Mouse (Mus musculus) WW6 (cell line): ENCODE data around the gene Mapkapk3.
"Not testable (repeated sequence)": the region's sequence is repeated elsewhere in the genome, so short reads cannot be mapped to it uniquely, and the experiment has no call there.

ENCODE experiments used
- DNase-seq: peaks from one replicate; pipeline ENCODE4 v3.0.0-alpha.2; 2013; ENCODE audit warnings: low read depth, low spot score

Gene Mapkapk3

DNA sequence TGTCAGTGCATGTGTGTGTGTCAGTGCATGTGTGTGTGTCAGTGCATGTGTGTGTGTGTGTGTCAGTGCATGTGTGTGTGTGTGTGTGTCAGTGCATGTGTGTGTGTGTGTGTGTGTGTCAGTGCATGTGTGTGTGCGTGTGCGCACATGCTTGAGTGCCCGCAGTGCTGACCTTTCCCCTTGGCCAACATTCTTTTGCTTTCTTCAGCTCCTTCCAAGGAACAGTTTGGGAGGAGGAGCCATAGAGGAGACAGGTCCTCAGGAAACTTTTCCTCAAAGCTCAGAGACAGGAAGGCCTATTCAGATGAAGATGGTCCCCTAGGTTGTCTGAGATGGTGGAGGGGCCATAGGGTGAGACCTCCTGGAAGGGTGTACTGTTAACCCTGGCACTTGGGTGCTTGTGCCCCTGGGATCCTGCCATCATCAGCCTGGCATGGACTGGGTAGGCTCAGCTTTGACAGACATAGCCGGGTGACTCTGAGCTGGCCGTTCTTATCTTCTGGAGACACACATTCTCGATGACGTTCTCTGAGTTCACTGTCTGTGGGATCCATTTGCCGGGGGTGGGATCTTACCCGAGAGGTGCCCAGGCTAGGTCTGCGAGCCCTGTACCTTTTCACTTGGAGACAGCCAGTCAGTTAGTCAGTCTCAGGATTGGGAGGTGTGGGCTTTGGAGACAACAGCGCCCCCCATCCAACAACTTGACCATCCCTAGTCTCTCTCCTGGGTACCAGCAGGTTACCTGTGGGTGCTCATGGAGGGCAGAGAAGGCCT lies 17.6 kb upstream of the Mapkapk3 start:
- no peak for DNase-seq

DNA sequence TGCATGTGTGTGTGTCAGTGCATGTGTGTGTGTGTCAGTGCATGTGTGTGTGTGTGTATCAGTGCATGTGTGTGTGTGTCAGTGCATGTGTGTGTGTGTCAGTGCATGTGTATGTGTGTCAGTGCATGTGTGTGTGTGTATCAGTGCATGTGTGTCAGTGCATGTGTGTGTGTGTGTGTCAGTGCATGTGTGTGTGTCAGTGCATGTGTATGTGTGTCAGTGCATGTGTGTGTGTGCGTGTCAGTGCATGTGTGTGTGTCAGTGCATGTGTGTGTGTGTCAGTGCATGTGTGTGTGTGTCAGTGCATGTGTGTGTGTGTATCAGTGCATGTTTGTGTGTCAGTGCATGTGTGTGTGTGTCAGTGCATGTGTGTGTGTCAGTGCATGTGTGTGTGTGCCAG lies 17.0 kb upstream of the Mapkapk3 start:
- DNase-seq, result not testable (repeated sequence)

DNA sequence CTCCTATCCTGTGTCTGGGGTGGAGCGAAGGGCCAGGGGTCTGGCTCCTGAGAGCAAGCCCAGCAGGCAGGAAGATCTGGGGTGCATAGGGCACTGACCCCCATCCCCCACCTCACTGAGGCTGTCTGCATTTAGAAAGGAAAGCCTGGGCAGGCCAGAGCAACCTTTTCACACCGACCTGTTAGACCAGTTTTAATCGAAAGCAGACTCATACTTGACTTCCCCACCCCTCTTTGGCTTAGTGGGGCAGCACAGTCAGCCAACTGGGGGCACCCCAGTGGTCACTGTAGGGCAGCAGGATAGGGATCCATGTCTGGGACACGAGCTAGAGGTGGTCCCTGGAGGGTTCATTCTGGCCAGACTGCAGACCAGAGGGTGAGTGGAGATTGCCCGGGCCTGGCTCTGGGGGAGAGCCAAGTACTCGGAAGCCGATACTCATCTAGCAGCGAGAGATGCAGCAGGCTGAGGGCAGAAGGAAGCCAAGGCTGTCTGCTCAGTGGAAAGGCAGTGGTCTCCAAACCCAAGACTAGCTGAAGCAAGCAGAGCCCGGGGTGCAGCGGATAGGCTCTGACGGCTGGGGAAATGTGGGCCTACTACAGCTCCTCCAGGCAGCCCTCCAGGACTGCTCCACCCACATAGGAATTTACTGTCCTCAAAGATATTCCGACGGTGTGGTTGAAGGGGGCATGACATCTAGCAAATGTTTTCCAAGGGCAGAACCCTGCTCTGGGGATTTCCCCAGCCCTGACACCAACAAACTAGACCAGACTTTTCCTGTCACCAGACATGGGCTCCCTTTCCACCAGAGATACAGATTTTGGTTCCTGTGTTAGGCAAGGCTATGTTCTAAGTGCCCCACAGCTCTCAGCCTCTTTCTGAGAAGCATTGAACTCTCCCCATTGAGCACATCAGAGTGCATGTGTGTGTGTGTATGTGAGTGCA lies 16.2 kb upstream of the Mapkapk3 start:
- DNase-seq, result no peak

DNA sequence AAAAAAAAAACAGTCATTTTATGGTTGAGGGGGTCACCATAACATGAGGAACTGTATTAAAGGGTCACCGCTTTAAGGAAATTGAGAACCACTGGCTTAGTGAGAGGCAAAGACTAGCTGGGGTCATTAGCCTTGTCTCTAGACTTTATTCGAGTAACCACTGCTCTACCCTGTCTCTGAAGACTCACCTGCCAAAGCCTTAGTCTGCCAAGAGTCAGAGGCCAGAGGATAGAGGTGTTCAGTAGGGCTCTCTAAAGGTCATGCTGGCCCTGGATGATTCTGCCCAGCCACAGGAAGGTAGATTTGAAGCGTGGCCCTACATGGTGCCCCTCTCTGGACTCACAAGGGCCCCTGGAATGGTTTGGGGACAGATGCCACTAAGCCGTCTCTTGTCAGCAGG lies 15.3 kb upstream of the Mapkapk3 start:
- no peak for DNase-seq

GRCm38 (mm10) chr9:107304383-107304782 lies 14.7 kb upstream of the Mapkapk3 start:
- no peak for DNase-seq

DNA sequence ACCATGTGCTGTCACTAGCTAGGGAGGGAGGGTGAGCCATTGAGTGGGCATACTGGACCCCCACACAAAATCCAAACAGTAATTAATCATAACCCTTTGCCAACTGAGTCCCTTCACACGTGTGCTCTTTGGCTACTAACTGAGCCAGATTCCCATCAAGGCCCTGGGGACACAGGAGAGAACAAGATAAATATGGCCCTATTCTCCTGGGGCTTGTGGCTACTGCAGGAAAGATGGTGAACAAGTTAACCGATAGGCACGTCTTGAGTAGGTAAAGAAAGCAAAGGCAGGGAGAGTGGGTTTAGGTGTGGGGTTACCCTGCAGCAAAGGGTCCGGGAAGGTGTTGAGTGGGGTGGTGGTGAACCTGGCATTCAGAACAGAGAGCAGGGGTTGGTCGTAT lies 14.2 kb upstream of the Mapkapk3 start:
- no peak for DNase-seq

DNA sequence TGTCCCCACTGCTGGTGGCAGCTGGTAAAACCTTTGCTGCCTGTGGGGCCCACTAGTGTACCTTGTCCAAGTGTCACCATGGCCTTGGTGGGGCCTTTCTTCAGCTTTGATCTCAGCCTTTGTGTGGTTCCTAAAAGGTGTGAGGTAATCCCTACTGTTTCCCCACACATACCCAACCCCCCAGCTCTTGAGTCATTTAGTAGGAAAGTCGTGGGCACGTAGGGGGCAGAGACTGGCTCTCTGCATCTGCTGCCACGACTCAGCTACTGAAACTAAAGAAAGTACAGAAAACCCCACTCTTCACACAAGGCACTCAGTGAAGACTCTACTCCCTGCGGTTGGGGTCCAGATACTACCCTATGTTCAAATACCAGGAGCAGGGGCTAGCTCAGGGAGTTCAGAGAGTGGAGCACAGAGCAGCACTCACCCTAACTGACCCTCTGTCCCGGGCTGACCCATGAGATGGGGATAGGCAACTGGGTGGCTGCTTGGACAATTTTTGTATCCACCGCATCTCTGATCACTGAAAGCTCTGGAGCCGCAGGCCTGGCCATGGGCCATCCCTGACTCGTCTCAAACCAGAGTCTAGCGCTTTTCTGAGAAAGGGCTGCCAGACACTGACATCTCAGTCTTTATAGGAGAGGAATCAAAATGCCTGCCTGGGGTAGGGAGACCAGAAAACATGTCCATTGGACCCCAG lies 13.6 kb upstream of the Mapkapk3 start:
- no peak for DNase-seq

DNA sequence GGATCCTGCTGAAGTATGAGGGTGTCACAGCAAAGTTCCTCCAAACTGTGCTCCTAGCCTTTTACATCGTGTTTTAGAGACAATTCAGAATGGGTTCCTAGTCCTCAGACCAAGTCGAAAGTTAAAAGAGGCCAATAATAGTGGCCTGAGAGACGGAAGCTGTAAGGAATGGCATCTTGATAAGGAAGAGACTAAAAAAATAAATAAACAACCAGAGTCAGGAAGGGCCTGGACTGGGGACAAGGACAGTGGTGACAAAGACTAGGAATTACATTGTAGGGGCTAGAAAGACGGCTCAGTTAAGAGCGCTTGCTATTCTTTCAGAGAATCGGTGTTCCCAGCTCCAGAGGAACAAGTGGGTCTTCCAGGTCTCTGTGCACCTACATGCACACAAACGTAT lies 12.9 kb upstream of the Mapkapk3 start:
- no peak for DNase-seq

GRCm38 (mm10) chr9:107301554-107302331 lies 12.1 kb upstream of the Mapkapk3 start:
- no peak for DNase-seq

- no peak for DNase-seq
Measured at GRCm38 (mm10) chr9:107300224-107300973, 10.7 kb upstream of the Mapkapk3 start.

- DNase-seq, result no peak
Measured at GRCm38 (mm10) chr9:107299783-107300182, 10.1 kb upstream of the Mapkapk3 start.

GRCm38 (mm10) chr9:107298876-107299275 lies 9.2 kb upstream of the Mapkapk3 start:
- DNase-seq, result no peak

DNA sequence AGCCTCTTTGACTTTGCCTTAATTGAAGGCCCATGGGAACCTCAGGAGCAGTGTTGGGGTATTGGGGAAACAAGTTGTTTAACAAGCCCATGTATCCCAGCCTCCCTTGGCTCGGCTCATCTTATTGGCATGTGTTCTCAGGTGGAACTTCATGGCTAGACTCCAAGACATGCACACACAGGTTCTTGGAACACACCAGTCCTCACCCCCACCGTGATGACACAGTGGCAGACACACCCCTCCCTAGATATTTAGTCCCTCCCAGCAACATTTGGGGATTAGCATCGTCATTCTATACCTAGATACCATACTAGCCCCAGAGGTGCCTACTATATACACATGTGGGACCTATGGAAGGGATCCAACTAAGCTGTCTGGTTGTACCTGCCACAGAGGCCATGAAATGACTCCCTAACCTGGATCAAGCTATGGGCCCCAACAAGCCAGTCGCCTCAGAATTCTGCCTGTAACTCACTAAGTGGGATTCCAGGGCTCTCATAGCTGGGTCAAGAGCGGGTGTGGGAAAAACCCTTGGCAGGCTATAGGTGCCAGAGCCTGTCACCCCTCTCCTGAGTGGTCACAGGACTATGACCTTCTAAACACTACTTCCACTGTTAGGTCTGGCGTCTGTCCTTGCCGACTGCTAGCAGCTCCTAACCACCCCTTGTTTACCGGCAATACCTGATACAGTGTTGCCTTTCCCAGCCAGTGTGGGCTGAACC lies 8.5 kb upstream of the Mapkapk3 start:
- DNase-seq, result no peak

DNA sequence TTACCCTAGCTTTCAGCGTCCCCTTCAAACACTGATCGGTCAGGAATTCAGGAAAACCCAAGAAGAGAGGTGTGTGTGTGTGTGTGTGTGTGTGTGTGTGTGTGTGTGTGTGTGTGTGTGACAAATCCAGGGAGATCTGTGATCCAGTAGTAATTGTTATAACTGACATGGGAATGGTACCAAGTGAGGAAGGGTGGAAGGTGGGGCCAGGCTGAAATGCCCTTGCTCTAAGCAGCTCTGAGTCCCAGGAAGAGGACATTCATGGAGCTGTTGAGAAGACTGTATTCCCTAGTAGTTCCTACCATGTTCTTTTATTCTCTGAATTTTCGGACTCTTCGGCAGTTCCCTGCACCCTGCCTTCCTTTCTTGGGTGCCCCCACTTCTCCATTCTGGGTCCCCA lies 8.0 kb upstream of the Mapkapk3 start:
- DNase-seq, result no peak

- DNase-seq, result no peak
Measured at GRCm38 (mm10) chr9:107297059-107297458, 7.4 kb upstream of the Mapkapk3 start.

- peak; percentile 77 for DNase-seq
Measured at GRCm38 (mm10) chr9:107296501-107296965, 6.9 kb upstream of the Mapkapk3 start.

DNA sequence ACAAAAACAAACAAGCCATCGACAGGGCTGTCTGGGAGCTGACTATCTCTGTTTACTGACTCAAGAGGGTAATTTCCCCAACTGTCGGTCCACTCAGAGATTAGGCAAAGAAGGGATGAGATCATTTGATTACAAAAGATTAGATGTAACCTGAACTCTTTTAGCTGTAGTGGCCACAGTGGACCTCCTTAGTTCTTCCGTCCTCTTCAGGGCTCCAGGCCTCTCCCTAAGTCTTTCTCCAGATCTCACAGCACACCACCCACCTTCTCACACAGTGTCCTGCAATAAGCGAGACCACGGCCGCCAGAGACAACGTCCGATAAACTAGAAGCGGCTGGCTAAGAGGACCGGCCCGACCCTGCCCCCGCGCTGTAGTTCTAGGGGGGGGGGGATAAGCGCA lies 6.4 kb upstream of the Mapkapk3 start:
- DNase-seq, result no peak

DNA sequence AAGGTAGTCTGAATTCAATTTTAAA lies 6.2 kb upstream of the Mapkapk3 start, which contains the start of gene Cish:
TSS of gene Cish (plus strand) at position 11 of the 25 bp plus-strand sequence.
- no peak for DNase-seq

DNA sequence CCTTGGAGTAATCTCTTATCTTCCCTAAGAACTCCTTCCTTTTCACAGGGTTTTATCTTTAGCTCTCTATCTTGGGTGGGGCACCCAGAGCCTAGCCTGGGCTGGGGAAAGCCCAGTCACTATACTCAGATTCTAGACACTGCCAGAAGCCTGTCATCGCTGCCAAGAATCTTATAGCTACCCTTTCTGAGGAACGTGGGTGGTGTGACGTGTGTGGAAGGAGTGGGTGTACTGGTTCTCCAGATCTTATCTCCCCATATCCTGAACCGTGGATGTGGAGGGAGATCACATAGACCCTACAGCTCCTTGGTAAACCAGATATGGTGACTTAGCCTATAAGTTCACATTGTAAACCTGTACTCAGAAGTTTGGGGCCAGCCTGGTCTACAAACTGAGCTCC lies 5.9 kb upstream of the Mapkapk3 start:
- no peak for DNase-seq

DNA sequence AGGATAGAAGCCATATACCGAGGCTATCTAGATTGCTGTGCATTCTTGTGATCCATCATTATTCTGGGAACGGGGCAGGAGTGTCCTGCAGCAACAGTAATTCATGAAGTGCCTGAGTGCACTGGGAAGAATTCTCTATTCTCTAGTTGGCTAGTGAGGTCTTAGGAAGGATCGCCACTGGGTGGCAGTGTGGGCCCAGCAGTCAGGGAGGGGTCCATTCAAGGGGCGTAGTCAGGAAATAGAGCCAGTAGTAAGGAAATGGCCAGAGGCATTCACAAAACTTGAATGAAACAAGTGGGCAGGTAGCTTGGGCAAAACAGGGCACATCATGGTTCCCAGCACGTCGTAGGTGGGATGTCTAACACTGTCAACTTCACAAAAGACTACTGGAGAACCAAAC lies 4.6 kb upstream of the Mapkapk3 start:
- DNase-seq, result no peak

- peak; percentile 40 for DNase-seq
Measured at GRCm38 (mm10) chr9:107290897-107291296, 1.2 kb upstream of the Mapkapk3 start.
